Mouse (Mus musculus) layer of hippocampus, adult 2 months (tissue): Measurements from ENCODE around the gene Peg3. TPM values are rescaled to one million over a fixed set of nuclear protein-coding genes. Genes with fewer than 3 reads are reported as not detected.

Experiments
- DNase-seq, 2 experiments: peaks; one replicate each; pipeline ENCODE4 v3.0.0; 2022; ENCODE audit warnings: low spot score in 2 of 2
- H3K27ac ChIP-seq: fragments of 200-600 bp; 2 replicates; pipeline ENCODE4 v1.8.1; 2022
- H3K4me3 ChIP-seq: fragments of 200-600 bp; 2 replicates; pipeline ENCODE4 v1.8.1; 2022; ENCODE audit warnings: mild to moderate bottlenecking
- CTCF ChIP-seq: fragments of 200-600 bp; conservative IDR thresholded peaks from 2 replicates; pipeline ENCODE4 v1.8.1; 2022; ENCODE audit warnings: antibody characterized with exemption, mild to moderate bottlenecking, moderate library complexity
- total RNA-seq, 2 experiments: library from RNA; stranded (reverse); gene quantifications; 2 replicates each; pipeline ENCODE4 v1.2.3; 2021

The Peg3 gene
- total RNA-seq, 2 experiments from 2014 or later = 172 to 173 TPM

DNA sequence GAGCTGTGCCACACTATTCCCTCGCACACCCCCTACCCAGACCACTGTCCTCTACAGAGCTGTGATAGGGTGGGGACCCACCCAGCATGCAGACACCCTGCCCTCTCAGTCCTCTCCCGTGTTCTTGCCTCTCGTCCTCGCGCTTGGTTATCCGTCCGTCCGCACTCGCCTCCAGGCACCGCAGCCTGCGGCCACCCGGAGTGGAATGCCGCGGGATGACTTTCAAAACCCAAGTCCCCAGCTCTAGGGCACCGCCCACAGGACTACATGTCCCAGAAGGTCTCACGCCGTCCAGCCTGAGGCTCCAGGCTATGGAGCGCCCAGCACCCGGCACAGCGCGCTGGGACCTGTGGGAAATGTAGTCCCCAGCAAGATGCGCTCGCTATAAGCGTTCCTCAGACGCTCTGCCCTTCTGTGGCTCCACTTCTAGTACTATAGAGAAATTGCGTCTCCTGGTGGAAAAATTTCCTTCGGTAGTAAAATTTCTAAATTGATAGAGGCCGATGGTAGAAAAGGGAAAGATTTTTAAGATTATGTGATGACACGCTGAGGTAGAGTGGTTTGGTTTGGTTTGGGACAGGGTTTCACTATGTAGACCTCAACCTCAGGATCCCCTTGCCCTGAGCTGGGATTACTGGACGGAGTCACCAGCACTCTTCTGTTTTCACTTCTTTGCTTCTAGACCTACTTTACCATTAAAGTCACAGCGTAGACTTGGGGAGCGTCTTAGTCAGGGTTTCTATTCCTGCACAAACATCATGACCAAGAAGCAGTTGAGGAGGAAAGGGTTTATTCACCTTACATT is 33.8 kb downstream of the Peg3 start, which contains the start of gene Zim1:
Gene Zim1 (minus strand): TSS at position 210 of the 805 bp plus-strand sequence.
- Histone ChIP-seq H3K4me3 (peak within 1 kb of the TSS; percentile 68), H3K27ac (no peak within 1 kb of the TSS)
- peak; percentile 89 to 92 for DNase-seq
- peak; percentile 74 for TF ChIP-seq CTCF

DNA sequence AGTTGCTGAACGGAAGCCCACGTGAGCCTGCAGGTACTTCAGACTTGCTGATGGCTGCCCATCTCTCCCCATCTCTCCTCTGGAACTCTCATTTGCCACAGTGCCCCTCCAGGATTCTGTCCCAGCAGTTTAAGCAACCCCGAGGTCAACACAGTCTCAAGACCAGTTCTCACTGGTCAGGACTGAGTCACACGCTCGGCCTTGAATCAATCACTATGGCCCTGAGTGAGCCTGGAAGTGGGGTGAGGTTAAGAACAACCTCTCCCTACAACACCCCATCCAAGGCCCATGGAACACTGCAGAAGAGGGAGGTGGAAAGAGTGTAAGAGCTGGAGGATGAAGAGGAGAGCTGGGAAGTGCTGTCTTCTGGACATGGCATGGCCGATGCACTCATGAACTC is 44.7 kb downstream of the Peg3 start:
- Histone ChIP-seq H3K4me3 (no peak overlapping the region), H3K27ac (no peak overlapping the region)
- DNase-seq = no peak
- TF ChIP-seq CTCF = no peak

DNA sequence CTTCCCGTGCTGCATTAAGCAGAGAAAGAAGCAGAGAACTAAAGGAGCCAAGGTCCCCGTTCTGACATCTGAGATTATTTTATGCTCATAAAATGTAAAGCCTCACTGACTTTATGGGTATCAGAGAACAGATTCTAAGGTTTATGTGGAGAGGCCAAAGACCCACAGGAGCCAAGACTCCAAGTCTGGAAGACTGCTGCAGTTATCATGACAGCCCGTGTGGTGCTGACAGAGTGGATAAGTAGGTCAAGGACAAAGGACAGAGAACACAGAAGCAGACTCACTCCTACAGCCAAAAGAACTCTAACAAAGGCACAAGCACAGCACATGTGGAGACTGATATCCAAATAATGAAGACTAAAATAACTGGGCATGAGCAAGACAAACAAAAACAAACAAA is 63.5 kb downstream of the Peg3 start:
- no peak overlapping the region for H3K4me3 ChIP-seq
- TF ChIP-seq CTCF = no peak
- H3K27ac ChIP-seq = no peak overlapping the region
- DNase-seq = no peak

DNA sequence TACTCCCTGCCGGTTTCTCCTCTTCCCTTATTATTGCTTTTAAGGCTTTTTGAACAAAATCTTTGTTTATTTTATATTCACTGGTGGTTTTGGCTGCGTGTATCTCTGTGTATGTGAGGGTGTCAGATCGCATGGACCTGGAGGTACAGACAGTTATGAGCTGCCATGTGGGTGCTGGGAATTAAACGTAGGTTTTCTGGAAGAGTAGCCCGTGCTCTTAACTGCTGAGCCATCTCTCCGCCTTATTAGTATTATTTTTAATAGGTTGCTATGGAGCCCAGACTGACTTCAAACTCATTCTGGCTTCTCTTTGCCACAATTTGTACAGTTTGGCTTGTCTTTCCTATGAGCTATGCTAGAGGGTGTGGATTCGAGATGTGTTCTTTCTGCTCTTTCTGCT is 66.8 kb downstream of the Peg3 start:
- H3K27ac ChIP-seq = peak overlapping the region; percentile 76
- DNase-seq = peak in 1 of 2 experiments; percentile 39
- no peak overlapping the region for H3K4me3 ChIP-seq
- TF ChIP-seq CTCF = 0 out of 2 replicates have a peak, but pooled peaks have one; percentile 3

DNA sequence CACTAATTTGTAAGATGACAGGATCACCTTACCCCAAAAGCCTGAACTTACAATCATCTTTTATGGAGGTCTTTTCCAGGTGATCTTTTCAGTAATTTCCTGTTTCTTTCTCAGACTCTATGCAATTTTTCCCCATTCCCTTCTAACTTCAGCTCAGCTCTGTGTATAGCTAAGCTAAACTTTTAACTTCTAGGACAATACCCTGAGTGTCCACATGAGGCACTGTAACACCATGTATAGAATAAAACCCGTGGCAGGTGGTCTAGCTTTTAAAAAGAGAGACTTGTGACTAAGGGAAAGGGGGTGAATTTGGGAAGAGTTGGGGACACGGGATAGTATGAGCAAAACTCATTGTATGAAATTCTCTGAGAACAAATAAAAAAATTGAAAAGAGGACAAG is 70.6 kb downstream of the Peg3 start:
- Histone ChIP-seq H3K27ac (no peak overlapping the region), H3K4me3 (no peak overlapping the region)
- peak; percentile 92 for TF ChIP-seq CTCF
- DNase-seq = peak; percentile 16 to 55

DNA sequence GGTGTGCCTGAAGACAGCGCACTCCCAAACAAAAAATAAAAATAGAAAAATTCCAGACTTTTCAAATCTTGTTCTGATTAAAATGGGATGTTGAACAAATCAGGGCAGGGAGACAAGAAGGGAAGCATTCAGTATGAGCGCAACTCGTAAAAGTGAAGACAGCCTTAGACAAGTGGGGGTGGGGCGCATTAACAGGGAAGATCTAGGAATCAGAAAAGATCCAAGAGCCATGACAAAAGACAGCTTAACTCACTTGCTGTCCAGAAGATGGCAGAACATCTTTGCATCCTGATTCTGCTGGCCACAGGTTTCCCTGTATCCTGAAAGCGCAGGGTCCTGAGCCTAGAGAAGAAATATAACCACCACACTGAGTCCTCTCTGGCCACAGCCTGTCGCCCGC is 71.6 kb downstream of the Peg3 start:
- TF ChIP-seq CTCF = no peak
- DNase-seq = no peak
- Histone ChIP-seq H3K27ac (no peak overlapping the region), H3K4me3 (no peak overlapping the region)

Other genes starting within 250 kb of the Peg3 start
- gene Olfr5, start 243.5 kb downstream of the Peg3 start, total RNA-seq = not detected
- gene Olfr1347, start 230.7 kb downstream of the Peg3 start, total RNA-seq = not detected
- gene Olfr1348, start 221.7 kb downstream of the Peg3 start, total RNA-seq = not detected
- gene Olfr1349, start 207.5 kb downstream of the Peg3 start, total RNA-seq = not detected
- not detected for gene Olfr1350, start 165.6 kb downstream of the Peg3 start, total RNA-seq
- 1 to 10 TPM; 5.0 to 6.5 TPM for gene Zim1, start 34.0 kb downstream of the Peg3 start, total RNA-seq
- 10 to 100 TPM; 29.7 to 31.6 TPM for gene Usp29, start 147 bp upstream of the Peg3 start, total RNA-seq